Mouse (Mus musculus): ENCODE measurements at regions not wholly inside any gene's neighbourhood (a gene's known extent, or its start where the extent isn't known, plus 50 kb on each side); places are given as distances from the start of the nearest gene placed in this dataset.

- Histone ChIP-seq H3K79me3 (ENCODE audit: low read depth) (no peaks in the 10 kb centered on the region), H3K27me3 (ENCODE audit: control insufficient read depth, insufficient read depth, insufficient read length) (no peaks in the 10 kb centered on the region), H3K36me3 (ENCODE audit: control insufficient read depth, insufficient read depth) (no peaks in the 10 kb centered on the region), H3K79me2 (ENCODE audit: control insufficient read depth, insufficient read depth) (no peaks in the 10 kb centered on the region), H3ac (ENCODE audit: control insufficient read depth, insufficient read length, low read depth) (no peak overlapping the region), H3K4me3 (ENCODE audit: insufficient read depth, poor library complexity, severe bottlenecking) (no peak overlapping the region)
- no peak for TF ChIP-seq MAX (IDR thresholded peaks at IDR 0.05)
- TF ChIP-seq USF1 (IDR thresholded peaks at IDR 0.05; ENCODE audit: low read depth): no peak
- no peak for TF ChIP-seq CTCF (IDR thresholded peaks at IDR 0.05; ENCODE audit: control insufficient read depth, insufficient read depth, insufficient read length)
- TF ChIP-seq MYOG (IDR thresholded peaks at IDR 0.05; ENCODE audit: control insufficient read depth, extremely low read depth, insufficient read length): no peak
- no peak for TF ChIP-seq FOSL1 (IDR thresholded peaks at IDR 0.05; ENCODE audit: insufficient read depth, low read length, poor library complexity, severe bottlenecking)
- no peak for TF ChIP-seq CEBPB (IDR thresholded peaks at IDR 0.05; ENCODE audit: low read depth)
- no peak for TF ChIP-seq MYOD1 (IDR thresholded peaks at IDR 0.05; ENCODE audit: control insufficient read depth, insufficient read length, low read depth)
These were observed 131.6 kb downstream of the Rybp start for GRCm38 (mm10) chr6:100155676-100156075.

DNA sequence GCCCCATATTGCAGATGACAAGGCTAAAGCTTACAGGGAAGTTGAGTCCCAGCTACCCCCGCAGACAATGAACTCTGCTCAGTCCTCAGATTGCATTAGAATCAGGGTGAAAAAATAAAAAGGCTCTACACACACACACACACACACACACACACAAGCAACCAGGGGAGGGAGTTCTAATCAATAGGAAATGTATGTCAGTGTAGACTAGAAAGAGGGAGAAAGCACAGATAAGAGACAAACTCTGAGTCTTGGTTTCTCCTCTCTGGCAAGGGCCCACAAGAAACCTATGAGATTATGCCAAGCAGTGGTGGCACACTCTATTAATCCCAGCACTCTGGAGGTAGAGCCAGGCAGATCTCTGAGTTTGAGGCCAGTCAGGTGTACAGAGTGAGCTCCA is 135.8 kb downstream of the Rybp start:
- Histone ChIP-seq H3K27me3 (ENCODE audit: control insufficient read depth, insufficient read depth, insufficient read length) (peaks cover 5% of the 10 kb centered on the region), H3K79me3 (ENCODE audit: low read depth) (no peaks in the 10 kb centered on the region), H3K79me2 (ENCODE audit: control insufficient read depth, insufficient read depth) (no peaks in the 10 kb centered on the region), H3ac (ENCODE audit: control insufficient read depth, insufficient read length, low read depth) (no peak overlapping the region), H3K4me3 (ENCODE audit: insufficient read depth, poor library complexity, severe bottlenecking) (no peak overlapping the region), H3K36me3 (ENCODE audit: control insufficient read depth, insufficient read depth) (no peaks in the 10 kb centered on the region)
- TF ChIP-seq USF1 (IDR thresholded peaks at IDR 0.05; ENCODE audit: low read depth) (no peak), MYOD1 (IDR thresholded peaks at IDR 0.05; ENCODE audit: control insufficient read depth, insufficient read length, low read depth) (no peak), CEBPB (IDR thresholded peaks at IDR 0.05; ENCODE audit: low read depth) (no peak), FOSL1 (IDR thresholded peaks at IDR 0.05; ENCODE audit: insufficient read depth, low read length, poor library complexity, severe bottlenecking) (no peak), MAX (IDR thresholded peaks at IDR 0.05) (no peak), CTCF (IDR thresholded peaks at IDR 0.05; ENCODE audit: control insufficient read depth, insufficient read depth, insufficient read length) (no peak), MYOG (IDR thresholded peaks at IDR 0.05; ENCODE audit: control insufficient read depth, extremely low read depth, insufficient read length) (no peak)

DNA sequence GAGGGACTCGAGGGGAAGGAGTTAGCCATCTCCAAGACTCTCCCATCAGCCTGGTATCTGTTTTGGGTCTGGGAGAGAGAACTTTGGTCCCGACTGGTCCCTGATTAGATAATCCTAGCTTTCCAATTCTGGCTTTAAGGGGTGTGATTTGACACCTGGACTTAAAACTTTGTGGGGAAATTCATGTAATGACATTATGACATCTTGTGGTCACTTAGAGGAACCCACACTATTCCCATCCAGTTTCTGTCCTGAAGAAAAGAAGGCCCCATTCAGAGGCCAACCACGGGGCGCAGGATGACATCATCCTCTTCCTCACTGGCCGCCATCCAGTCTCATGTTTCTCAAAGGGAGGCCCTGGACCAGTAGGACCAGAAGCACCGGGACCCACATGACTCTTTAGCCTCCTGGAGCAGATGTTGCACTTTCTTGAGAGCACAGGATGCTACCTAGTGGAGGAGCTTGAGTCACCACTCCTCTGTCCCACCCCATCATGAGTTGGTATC is 136.5 kb downstream of the Rybp start:
- Histone ChIP-seq H3K79me2 (ENCODE audit: control insufficient read depth, insufficient read depth) (no peaks in the 10 kb centered on the region), H3K79me3 (ENCODE audit: low read depth) (no peaks in the 10 kb centered on the region), H3K4me3 (ENCODE audit: insufficient read depth, poor library complexity, severe bottlenecking) (no peak overlapping the region), H3K36me3 (ENCODE audit: control insufficient read depth, insufficient read depth) (no peaks in the 10 kb centered on the region), H3ac (ENCODE audit: control insufficient read depth, insufficient read length, low read depth) (no peak overlapping the region), H3K27me3 (ENCODE audit: control insufficient read depth, insufficient read depth, insufficient read length) (peaks cover 5% of the 10 kb centered on the region)
- TF ChIP-seq FOSL1 (IDR thresholded peaks at IDR 0.05; ENCODE audit: insufficient read depth, low read length, poor library complexity, severe bottlenecking) (no peak), MYOG (IDR thresholded peaks at IDR 0.05; ENCODE audit: control insufficient read depth, extremely low read depth, insufficient read length) (no peak), CTCF (IDR thresholded peaks at IDR 0.05; ENCODE audit: control insufficient read depth, insufficient read depth, insufficient read length) (no peak), USF1 (IDR thresholded peaks at IDR 0.05; ENCODE audit: low read depth) (no peak), CEBPB (IDR thresholded peaks at IDR 0.05; ENCODE audit: low read depth) (no peak), MAX (IDR thresholded peaks at IDR 0.05) (no peak), MYOD1 (IDR thresholded peaks at IDR 0.05; ENCODE audit: control insufficient read depth, insufficient read length, low read depth) (no peak)

DNA sequence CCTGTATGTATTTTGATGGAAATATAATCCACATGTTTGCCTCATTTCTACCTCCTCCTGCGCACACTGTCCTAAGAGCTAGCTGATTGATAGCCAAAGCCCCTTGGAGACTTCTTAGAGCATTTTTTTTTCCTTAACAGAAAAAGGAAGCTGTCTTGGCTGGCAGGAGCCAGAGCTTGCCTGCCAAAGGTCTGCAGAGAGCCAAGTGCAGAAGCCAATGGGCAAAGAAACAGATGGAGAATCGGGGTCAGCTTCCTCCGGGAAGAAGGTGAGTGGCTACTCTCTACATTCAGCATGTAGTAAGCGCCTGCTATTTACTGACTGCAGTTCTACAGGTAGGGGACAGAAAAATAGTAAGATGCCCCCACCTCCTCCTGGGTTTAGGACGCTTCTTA is 137.8 kb downstream of the Rybp start:
- Histone ChIP-seq H3ac (ENCODE audit: control insufficient read depth, insufficient read length, low read depth) (no peak overlapping the region), H3K79me2 (ENCODE audit: control insufficient read depth, insufficient read depth) (no peaks in the 10 kb centered on the region), H3K4me3 (ENCODE audit: insufficient read depth, poor library complexity, severe bottlenecking) (no peak overlapping the region), H3K36me3 (ENCODE audit: control insufficient read depth, insufficient read depth) (no peaks in the 10 kb centered on the region), H3K79me3 (ENCODE audit: low read depth) (no peaks in the 10 kb centered on the region), H3K27me3 (ENCODE audit: control insufficient read depth, insufficient read depth, insufficient read length) (peaks cover 9% of the 10 kb centered on the region)
- TF ChIP-seq CEBPB (IDR thresholded peaks at IDR 0.05; ENCODE audit: low read depth) (no peak), CTCF (IDR thresholded peaks at IDR 0.05; ENCODE audit: control insufficient read depth, insufficient read depth, insufficient read length) (no peak), MAX (IDR thresholded peaks at IDR 0.05) (no peak), MYOG (IDR thresholded peaks at IDR 0.05; ENCODE audit: control insufficient read depth, extremely low read depth, insufficient read length) (no peak), MYOD1 (IDR thresholded peaks at IDR 0.05; ENCODE audit: control insufficient read depth, insufficient read length, low read depth) (no peak), USF1 (IDR thresholded peaks at IDR 0.05; ENCODE audit: low read depth) (no peak), FOSL1 (IDR thresholded peaks at IDR 0.05; ENCODE audit: insufficient read depth, low read length, poor library complexity, severe bottlenecking) (no peak)

DNA sequence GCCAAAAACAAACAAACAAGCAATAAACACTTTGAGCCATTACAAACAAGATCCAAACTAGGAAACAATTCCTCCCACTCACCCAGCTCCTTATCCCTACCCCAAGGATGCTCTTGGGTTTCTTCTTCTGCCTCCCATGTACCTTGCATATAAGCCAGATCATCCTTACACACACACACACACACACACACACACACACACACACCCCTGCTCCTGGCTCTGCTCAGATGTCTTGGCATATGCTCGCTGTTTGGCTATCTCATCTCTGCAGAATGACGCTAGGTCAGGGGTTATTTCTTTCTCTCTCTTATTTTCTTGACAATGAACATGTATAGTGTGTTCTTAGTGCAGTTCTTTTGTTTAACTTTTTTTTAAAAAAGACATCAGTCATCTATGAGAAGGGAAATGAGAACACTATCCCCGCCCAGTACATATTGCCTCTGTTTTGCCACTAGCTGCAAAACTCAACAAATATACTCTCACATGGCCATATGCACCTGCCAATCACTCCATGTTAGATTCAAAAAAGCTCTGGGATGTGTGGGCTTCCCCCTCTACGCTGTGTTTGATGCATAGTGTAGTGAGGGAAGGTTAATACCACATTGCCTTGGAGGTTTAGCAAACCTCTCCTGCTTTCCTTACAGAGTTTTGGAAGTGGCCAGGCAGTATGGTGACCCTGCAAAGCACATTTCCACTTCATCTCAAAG is 138.4 kb downstream of the Rybp start:
- Histone ChIP-seq H3K4me3 (ENCODE audit: insufficient read depth, poor library complexity, severe bottlenecking) (no peak overlapping the region), H3K79me2 (ENCODE audit: control insufficient read depth, insufficient read depth) (no peaks in the 10 kb centered on the region)

More for the DNA sequence above, 138.4 kb downstream of the Rybp start:
- Histone ChIP-seq H3ac (ENCODE audit: control insufficient read depth, insufficient read length, low read depth) (no peak overlapping the region), H3K79me3 (ENCODE audit: low read depth) (no peaks in the 10 kb centered on the region), H3K27me3 (ENCODE audit: control insufficient read depth, insufficient read depth, insufficient read length) (peaks cover 13% of the 10 kb centered on the region), H3K36me3 (ENCODE audit: control insufficient read depth, insufficient read depth) (no peaks in the 10 kb centered on the region)
- no peak for TF ChIP-seq CEBPB (IDR thresholded peaks at IDR 0.05; ENCODE audit: low read depth)
- TF ChIP-seq FOSL1 (IDR thresholded peaks at IDR 0.05; ENCODE audit: insufficient read depth, low read length, poor library complexity, severe bottlenecking): no peak
- no peak for TF ChIP-seq USF1 (IDR thresholded peaks at IDR 0.05; ENCODE audit: low read depth)
- TF ChIP-seq MYOG (IDR thresholded peaks at IDR 0.05; ENCODE audit: control insufficient read depth, extremely low read depth, insufficient read length): no peak
- TF ChIP-seq CTCF (IDR thresholded peaks at IDR 0.05; ENCODE audit: control insufficient read depth, insufficient read depth, insufficient read length): no peak
- no peak for TF ChIP-seq MAX (IDR thresholded peaks at IDR 0.05)
- TF ChIP-seq MYOD1 (IDR thresholded peaks at IDR 0.05; ENCODE audit: control insufficient read depth, insufficient read length, low read depth): no peak

All from C2C12 (cell line).